Mouse (Mus musculus): ENCODE results near the gene Eif4g1.

GRCm38 (mm10) chr16:20735651-20736050, 67.5 kb downstream of the Eif4g1 start:
- TF ChIP-seq CTCF (IDR thresholded peaks at IDR 0.05; ENCODE audit: control insufficient read depth, insufficient read depth, low read length) (no peak), POLR2A (IDR thresholded peaks at IDR 0.05; ENCODE audit: borderline replicate concordance, control insufficient read depth, low read depth, low read length) (no peak)
